Mouse (Mus musculus) lung, postnatal 14 days (tissue): ENCODE results near the gene Gm7982.
"Not testable (repeated sequence)": the region's sequence is repeated elsewhere in the genome, so short reads cannot be mapped to it uniquely, and the experiment has no call there.

Experiments used
- DNase-seq: peaks from one replicate; pipeline ENCODE4 v3.0.0; 2021

Gene Gm7982

GRCm38 (mm10) chr5:95741714-95742113, at the start of gene Gm7982:
Gm7982 (plus strand) TSS chr5:95742014.
- not testable (repeated sequence) for DNase-seq

- DNase-seq = not testable (repeated sequence)
These were observed 5.7 kb upstream of the Gm7982 start, which contains the start of gene Gm7978 for GRCm38 (mm10) chr5:95736073-95736472. Gm7978 (minus strand) TSS chr5:95736173.

GRCm38 (mm10) chr5:95775690-95776089, 33.9 kb downstream of the Gm7982 start, which contains the start of gene E330014E10Rik:
E330014E10Rik (plus strand) TSS chr5:95775990.
- not testable (repeated sequence) for DNase-seq
